Mouse (Mus musculus): ENCODE measurements around the gene Ablim1.
A peak's percentile ranks its signal among the peaks of the same experiment; 100 is the strongest.

Gene Ablim1

GRCm38 (mm10) chr19:57222657-57223056, 92.1 kb downstream of the Ablim1 start:
- DNase-seq (ENCODE audit: low read depth, low spot score) = no peak

DNA sequence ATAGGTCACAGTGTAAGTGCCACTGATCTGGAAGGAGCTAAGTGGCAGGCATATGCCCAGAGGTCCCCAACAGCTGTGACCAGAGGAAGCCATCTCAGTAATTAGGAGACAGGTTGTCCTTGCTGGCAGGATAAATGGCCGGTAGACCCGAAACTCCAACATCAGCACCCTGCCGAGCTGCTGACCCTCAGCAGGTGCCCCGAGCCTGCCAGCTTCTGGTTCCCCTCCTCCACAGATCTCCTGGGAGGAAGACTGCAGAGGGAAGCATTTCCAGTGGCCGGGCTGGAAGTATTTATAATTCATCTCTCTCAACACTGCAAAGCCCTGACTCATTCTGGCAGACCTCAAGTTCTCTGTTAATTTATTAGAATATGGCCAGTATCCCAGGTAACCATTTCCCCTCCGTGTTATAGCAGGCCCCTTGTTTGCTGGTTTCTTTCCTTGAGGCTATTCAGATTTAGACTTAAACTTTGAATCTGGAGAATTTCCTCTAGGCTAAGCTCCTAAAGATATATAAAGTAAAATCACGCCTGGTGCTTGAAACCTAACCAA, 93.0 kb downstream of the Ablim1 start:
- DNase-seq (ENCODE audit: low read depth, low spot score) = no peak

DNA sequence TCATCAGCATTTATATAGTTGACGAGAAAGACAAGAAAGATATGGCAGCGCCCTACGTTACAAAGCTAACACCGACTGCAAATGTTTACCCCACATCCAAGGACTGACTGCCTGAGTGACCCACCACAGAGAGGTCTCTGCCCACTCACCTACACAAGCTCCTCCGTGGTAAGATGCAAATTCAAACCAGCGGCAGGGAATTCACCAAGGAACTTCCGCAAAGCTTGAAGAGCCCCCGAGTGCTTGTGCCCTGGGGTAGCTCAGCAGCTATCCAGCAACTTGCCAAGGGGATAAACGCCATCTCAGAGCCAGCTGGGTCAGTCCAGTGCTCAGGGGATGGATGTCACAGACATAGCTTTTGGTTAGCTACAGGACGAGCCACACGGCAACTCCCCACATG, 95.0 kb downstream of the Ablim1 start:
- no peak for DNase-seq (ENCODE audit: low read depth, low spot score)

- no peak for DNase-seq (ENCODE audit: low read depth, low spot score)
Observed at GRCm38 (mm10) chr19:57217161-57217560, 97.6 kb downstream of the Ablim1 start.

DNA sequence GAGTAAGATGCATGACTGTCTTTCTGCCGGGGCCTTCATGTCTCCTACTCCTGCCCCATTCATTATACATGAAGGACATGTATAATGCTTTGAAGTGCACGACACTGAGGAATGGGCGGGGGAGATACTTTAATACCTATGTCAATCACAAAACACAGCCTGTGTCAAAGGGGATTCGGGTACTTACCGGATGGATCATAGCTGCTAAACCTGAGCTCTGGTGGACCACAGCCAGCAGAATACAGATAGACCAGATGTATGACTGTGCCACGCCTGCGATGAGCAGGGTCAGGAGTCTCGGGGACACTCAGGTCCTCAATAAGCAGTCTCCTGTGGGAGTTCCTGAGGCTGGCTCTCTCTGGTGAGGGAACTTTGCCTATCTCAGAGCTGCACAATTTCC, 99.2 kb downstream of the Ablim1 start:
- peak; percentile 33 for DNase-seq (ENCODE audit: low read depth, low spot score)

DNA sequence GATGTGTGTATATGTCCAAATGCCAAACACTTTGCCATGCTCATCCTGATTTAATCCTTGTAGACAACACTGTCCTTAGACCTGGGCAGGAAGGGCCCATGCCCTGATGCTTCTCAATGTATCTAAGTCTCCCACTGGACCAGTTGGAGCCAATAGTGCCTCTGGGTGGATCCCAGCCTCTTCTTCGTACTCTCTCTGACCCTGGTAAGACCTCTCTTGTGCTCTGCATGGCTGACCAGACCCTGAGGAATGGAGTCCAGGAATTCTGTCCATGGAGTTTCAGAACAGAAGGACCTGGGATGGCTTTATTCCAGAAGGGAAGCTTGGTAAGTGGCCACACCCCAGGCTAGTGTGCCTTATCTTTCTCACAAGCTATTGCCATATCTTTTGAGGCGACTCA, 102.3 kb downstream of the Ablim1 start:
- DNase-seq (ENCODE audit: low read depth, low spot score) = no peak

DNA sequence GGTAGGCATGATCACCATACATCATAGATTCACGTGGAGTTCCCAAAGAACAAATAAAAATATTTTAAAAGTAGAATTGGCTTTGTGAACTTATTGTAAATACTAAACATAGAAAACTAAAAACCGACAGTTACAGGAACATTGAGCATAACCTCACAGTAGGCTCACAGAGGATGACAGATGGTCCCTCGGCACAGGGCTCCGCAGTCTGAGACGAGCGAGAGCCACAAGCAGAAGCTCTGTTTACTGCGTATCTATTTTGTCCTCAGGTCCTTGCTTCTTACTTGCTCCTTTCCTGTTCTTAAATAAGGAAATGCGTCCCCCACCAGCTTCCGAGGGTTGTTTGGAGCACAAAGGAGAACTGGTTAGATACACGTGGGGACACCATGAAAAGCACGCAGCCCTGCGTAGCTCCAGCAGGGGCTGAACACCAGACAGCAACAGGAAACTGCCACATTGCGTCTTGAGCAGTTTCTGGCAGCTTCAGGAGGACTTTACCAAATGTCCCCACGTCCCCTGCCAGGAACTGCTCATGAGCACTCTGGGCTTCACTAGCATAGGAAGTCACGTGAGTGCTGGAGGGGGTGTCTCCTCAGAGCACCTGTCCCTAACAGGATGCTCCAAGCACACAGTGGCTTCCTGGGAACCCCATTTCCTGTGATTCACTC, 103.1 kb downstream of the Ablim1 start:
- DNase-seq (ENCODE audit: low read depth, low spot score) = no peak

- no peak for DNase-seq (ENCODE audit: low read depth, low spot score)
Observed at GRCm38 (mm10) chr19:57210924-57211323, 103.8 kb downstream of the Ablim1 start.

DNA sequence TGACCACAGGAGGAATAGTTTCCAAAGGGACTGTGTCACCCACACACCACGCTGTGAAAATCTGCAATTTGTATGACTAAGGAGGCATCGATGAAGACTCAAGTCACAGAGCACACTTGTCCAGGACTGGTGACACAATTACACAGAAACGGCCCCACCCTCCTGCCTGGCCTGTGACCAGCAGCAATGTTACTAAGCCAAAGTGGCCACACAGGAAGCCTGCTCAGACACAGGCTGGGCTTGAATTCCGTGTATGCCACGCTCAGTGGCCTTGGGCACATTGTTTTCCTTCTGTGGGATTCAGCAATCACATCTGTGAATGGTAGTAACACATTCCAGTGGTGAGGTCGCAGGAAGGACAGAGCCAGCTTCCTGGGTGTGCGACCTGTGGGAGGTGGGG, 110.6 kb downstream of the Ablim1 start:
- DNase-seq (ENCODE audit: low read depth, low spot score) = no peak

DNA sequence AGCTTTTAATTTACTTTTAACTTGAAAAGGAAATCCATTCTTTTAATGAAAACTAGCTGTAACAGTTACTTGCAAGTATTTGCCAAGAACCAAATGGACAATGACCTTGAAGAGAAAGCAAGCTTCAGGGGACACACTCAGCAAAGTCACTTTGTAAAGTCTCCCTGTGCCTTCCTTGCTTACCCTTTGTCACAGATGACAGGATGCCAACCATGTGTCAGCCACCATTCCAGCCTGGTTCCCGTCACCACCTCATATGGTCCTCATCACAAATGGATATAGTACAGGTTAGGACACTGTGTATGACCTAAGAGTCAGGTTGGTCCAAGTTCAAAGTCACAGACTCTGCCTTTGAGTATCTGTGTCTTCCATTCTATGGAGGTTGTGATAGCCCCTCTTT, 112.2 kb downstream of the Ablim1 start:
- DNase-seq (ENCODE audit: low read depth, low spot score) = no peak

DNA sequence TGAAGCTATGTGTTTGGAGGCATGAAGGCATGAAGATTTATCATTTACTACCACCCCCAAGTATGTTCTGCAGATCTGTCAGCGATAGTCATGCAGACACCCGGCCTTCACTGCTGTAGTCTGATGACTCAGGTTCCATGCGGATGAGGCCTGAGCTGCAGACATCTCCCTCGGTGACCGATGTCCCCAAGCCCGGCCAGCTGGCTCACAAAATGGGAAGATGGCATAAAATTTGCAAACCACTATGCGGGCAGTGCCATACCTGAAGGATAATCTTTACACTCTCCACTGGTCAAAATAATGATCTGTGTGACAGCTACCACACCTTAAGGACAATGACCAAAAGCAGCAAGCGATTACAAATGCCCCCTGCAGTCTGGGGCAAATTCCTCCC, 113.6 kb downstream of the Ablim1 start:
- DNase-seq (ENCODE audit: low read depth, low spot score) = no peak

- DNase-seq (ENCODE audit: low read depth, low spot score) = no peak
Observed at GRCm38 (mm10) chr19:57200477-57201089, 114.1 kb downstream of the Ablim1 start.

DNA sequence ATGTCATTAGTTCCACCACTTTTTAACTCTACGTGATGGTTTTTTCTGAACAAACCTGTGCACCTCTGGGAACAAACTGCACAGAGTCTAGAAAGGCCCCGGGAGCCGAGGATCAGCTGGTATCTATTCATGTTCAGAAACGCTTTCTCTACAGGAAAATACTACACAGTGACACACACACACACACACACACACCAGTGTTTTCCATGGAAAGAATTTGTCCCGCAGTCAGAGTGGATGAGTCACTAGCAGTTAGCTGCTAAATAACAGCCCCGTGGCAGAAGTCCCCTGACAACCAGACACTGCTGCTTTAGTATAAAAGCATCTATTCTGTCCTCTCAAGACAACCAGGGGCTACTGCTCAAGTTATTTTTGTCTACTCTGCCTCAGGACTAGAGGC, 115.4 kb downstream of the Ablim1 start:
- no peak for DNase-seq (ENCODE audit: low read depth, low spot score)

DNA sequence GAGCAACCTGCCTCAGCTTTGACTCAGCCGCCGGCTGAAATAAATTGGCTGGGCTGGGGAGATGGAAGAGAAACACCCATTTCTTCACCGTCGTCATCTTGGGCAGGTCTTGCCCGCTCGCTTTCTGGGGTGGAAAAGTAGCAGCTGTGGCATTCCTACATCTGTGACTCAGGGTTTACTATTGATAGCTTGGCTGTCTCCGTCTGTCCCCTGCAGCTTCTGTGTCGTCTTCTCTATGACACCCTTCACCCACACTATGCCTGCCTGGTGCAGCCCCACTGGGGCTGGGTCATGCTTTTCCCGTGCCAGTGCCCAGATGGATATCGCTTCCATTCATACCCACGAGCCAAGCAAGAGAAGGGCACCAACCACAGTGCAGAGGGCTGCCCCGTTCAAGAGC, 116.2 kb downstream of the Ablim1 start:
- DNase-seq (ENCODE audit: low read depth, low spot score) = no peak

DNA sequence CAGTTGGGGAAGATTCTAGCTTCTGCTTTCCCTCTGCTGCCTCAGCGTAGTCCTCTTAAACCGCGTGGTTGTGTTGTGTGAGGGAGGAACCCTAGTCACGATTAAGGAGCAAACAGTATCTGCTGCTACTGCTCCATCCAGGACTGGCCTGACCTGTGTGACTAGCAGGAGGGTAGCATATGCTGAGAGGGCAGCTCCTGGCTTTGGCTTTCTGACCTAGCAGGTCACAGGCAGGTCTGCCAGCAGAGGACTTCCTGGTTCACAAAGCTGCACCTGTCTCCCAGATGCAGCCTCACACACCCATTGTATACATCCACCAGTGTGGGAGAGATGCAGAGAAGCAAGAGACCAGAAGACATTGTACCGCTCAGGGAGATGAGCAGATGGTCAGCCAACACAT, 116.7 kb downstream of the Ablim1 start:
- no peak for DNase-seq (ENCODE audit: low read depth, low spot score)

DNA sequence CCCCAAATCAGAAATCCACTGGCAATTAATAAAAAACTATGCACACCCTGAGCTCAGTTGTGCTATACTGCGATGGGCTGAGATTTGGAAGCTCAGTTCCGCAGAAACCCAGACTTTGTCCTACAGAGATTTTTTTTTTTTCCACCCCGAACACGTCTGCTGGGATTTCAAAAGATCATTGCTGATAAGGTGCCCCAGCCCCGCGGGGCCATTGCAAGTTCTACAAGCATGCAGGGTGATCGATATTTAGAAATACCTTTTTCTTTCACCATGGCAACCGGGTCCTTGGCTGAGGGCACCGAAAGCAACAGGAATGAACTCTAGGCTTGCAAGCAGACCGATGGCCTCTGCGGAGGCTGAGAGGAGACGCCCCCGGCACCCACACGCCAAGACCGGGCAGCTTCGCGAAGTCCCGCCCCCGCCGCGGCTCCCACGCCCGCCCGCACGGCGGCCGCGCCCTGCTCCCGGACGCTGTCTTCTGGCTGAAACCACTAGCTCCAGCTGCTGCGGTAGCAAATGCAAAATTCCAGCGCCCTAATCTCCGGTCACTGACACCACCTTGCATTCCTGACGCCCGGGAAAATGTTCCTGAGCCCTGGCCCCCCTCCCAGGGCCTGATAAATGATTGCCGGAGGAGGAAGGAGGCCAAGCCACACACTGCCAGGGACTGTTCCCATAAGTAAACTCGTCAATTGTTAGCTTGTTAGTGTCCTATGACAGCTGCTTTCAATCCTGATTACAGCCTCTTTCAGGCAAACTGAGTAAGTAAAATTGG, 117.5 kb downstream of the Ablim1 start:
- DNase-seq (ENCODE audit: low read depth, low spot score) = no peak

GRCm38 (mm10) chr19:57196616-57197015, 118.1 kb downstream of the Ablim1 start:
- DNase-seq (ENCODE audit: low read depth, low spot score) = no peak

- no peak for DNase-seq (ENCODE audit: low read depth, low spot score)
Observed at GRCm38 (mm10) chr19:57195169-57195930, 119.4 kb downstream of the Ablim1 start.

GRCm38 (mm10) chr19:57193958-57194357, 120.8 kb downstream of the Ablim1 start:
- no peak for DNase-seq (ENCODE audit: low read depth, low spot score)

DNA sequence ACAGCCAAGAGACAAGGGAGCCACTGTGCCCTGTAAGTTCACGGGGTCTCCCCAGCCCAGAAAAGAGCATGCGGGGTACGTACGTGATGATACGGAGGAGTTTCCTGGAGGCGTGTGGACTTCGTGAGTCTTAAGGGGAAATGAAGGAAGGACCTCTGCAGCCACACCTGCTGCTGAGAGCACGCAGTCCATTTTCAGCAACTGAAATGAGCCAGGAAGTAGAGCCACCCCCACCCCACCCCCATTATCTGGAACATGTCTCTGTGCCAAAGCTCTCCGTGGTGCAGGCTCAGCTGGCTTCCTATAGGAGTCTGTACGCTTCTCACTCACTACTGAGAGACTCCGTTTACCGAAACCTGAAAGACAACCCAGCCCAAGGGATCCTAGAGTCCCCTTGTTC, 121.3 kb downstream of the Ablim1 start:
- DNase-seq (ENCODE audit: low read depth, low spot score) = no peak

- DNase-seq (ENCODE audit: low read depth, low spot score) = no peak
Observed at GRCm38 (mm10) chr19:57191109-57191508, 123.6 kb downstream of the Ablim1 start.

DNA sequence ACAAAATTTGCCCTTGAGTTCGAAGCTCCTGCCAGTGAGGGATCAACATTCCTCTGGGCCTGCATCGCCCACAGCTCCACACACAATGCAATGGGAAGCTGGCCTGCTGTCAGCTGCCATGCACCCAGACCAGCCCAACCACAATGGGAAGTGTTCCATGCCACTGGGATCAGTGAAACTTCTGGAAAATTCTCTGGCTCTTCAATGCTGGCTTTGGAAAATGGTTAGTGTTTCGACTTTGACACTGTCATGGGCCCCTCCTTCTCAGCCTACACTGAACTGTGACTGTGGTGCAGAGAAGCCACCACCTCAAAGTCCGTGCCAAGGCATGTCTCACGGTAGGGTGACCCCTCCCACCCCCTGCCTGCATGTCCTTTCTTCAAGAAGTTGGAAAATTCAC, 125.3 kb downstream of the Ablim1 start:
- no peak for DNase-seq (ENCODE audit: low read depth, low spot score)
